Mouse (Mus musculus) bone marrow, adult 2 months (tissue): ENCODE measurements around the gene Stox1.

Source experiments
- CTCF ChIP-seq: fragments of 200-500 bp; IDR thresholded peaks from 2 replicates; pipeline ENCODE4 v1.5.1; 2011; ENCODE audit warnings: low read length, control low read depth; ENCODE audit not compliant: control insufficient read depth, insufficient read depth
- POLR2A ChIP-seq: fragments of 200-500 bp; IDR thresholded peaks from 2 replicates; pipeline ENCODE4 v1.6.1; 2011; ENCODE audit warnings: low read depth, mild to moderate bottlenecking, control low read depth, low read length, borderline replicate concordance; ENCODE audit not compliant: control insufficient read depth

- TF ChIP-seq POLR2A: no peak
- TF ChIP-seq CTCF: no peak
Observed at GRCm38 (mm10) chr10:62713457-62713856, 12.5 kb downstream of the Stox1 start.
